Mouse (Mus musculus) lung, adult 10 weeks (tissue): ENCODE measurements around the gene Igfals. TPM values are rescaled to one million over a fixed set of nuclear protein-coding genes. Genes with fewer than 3 reads are reported as not detected.

Experiments used
- polyA plus RNA-seq: library from polyadenylated mRNA; stranded (reverse); fragments of 350-450 nt; fragmentation: Illumina TruSeq; extraction: RNeasy Lipid Tissue Mini Kit (QIAGEN cat#74804); gene quantifications from one replicate; pipeline ENCODE4 v1.2.3, GENCODE M21; 2014; ENCODE audit warnings: low read depth, low replicate concordance; ENCODE audit not compliant: insufficient read depth

The Igfals gene
- polyA plus RNA-seq, result 1.3 TPM

DNA sequence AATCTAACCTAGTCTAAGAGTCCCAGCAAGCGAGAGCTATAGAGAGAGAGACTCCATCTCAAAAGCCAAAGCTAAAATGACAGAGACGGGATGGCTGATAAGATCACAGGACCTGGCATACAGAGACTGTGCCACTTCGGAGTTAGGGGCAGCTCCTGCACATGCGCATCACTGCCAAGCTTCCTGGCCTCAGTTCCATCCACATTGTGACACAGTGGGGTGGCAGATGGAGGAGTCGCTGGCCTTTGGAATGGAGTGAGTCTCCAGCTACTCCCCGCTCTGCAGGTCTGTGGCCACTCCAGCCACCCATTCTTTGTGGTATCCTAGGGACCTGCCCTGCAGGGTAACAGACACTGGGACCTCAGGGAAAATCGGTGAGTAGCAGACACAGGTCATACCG is at the start of gene Igfals:
Gene Igfals (plus strand): TSS at position 222 of the 400 bp plus-strand sequence.

DNA sequence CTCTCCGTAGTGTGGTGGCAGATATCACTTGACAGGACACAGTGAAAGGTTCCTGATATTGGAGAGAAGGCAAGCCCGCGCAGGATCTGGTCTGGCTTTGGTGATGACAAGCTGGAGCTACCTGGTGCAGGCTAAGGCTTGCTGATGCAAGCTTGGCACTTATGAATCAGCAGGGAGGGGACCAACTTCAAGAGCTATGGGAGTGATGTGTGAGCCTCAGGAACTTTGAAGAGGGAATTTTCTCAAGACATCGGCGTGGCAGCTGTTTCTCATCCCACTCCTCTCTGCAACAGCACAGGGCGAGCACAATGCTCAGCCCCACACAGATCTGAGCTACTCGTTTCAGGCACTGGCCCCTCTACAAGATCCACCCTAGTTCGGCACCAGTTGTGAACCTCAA is 26.0 kb upstream of the Igfals start, which contains the start of gene Hagh:
Gene Hagh (plus strand): TSS at position 302 of the 400 bp plus-strand sequence.

DNA sequence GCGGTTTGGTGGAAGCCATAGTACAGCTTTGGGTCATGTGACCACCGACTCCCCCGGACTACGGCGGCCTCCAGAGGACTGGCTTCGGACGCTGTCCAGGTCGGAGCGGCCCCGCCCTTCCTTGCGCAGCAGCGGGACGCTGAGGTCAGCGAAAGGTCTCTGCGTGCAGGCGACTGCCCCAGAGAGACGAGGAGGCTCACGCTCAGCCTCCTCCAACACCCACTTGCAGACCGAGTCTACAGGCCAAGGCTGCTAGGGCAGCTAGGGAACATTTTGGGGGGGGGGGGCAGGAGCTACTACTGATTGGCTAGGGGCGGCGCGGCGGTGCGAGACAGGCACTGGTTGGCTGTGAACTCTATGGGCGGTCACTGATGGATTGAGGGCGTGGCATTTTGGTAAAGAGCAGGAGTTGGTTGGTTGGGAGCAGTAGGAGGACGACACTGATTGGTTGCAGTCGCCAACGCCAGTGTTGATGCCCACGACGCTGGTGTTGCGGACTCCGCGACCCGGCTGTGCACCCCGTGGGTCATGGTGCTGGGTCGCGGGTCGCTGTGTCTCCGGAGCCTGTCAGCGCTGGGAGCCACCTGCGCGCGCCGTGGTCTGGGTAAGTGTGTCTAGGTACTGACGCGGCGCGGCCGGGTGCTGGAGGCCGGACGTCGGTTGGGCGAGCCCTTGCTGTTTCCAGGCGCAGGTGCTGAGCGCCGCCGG is 15.6 kb upstream of the Igfals start, which contains the start of gene Fahd1:
Gene Fahd1 (minus strand): TSS at position 300 of the 708 bp plus-strand sequence.

DNA sequence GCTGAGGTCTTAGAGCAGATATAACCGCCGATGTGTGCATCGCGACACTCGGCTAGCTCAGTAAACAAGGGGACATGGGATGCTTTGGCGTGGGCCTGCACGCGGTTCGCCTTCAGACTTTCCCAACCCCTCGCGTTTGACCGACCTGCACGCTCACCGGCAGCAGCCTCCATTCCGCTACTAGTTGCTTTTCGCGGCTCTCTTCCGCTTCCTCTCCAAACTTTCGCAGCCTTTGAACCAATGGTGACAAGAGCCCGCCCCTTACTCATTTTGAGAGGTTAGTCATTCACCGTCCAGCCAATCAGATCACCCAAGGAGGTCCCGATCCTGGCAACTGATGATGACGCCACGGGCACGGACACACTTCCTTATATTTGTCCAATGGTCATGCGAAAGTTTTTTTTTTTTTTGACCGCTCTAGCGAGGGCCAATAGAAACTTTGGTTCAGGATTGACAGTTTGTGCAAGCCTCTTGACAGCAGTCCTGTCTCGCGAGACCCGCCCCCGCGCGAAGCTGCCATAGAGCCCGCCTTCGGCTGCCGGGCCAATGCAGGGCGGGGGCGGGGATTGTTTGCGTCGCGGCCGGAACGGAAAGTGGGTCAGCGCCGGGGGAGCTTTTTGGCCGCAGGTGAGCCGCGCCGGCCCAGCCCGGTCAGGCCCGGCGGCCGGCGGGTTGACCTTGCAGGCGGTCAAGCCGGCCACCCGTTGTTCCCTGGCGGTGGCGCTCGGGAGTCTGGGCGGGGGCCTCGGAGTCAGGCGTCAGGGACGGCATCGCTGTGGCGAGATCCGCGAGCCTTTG is 20.5 kb downstream of the Igfals start, which contains the start of the genes Nubp2 and Spsb3:
Gene Nubp2 (minus strand): TSS at position 216 of the 798 bp plus-strand sequence.
Gene Spsb3 (plus strand): TSS at position 510 of the 798 bp plus-strand sequence.

DNA sequence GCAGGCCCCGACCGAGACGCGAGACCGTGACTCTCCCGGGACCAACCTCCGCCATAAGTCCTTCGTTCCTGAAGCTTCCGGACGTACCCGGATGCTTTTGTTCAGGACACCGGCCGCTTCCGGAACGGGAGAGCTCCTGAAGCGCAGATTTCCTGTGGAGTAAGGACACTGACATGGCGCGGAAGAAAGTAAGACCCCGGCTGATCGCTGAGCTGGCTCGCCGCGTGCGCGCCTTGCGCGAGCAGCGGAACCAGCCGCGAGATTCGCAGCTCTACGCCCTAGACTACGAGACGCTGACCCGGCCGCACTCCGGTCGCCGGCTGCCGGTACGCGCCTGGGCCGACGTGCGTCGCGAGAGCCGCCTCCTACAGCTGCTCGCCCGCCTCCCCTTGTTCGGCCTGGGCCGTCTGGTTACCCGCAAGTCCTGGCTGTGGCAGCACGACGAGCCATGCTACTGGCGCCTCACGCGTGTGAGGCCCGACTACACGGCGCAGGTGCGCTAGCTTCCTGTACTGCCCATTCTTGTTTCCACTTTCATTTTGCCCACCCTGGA is 29.3 kb downstream of the Igfals start, which contains the start of the genes Eme2 and Mrps34:
Gene Eme2 (minus strand): TSS at position 93 of the 553 bp plus-strand sequence.
Gene Mrps34 (plus strand): TSS at position 122 of the 553 bp plus-strand sequence.

DNA sequence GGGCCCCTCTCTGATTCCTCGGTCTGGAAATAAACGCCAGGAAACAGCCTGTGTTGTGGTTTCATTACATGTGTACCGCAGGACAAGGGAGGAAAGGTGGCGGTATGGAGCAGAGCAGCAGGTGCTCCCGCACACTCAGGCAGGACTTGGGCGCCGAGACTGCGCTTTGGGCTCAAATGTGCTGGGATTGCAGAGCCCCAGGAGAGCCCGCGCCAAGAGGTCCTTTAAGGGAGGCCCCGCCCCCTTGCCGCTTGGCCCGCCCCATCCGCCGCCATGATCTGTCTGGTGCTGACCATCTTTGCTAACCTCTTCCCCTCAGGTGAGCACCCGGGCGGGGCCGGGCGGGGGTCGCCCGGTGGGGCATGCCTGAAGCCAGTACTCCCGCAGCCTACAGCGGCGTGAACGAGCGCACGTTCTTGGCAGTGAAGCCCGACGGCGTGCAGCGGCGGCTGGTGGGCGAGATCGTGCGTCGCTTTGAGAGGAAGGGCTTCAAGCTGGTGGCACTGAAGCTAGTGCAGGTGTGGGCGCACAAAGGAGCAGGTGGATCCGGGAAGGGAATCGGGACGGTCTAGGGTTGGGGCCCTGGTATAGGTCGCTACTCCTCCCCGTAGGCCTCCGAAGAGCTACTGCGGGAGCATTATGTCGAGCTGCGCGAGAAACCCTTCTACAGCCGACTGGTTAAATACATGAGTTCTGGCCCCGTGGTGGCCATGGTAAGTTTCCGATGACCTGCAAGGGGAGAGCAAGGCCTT is 30.6 kb downstream of the Igfals start, which contains the start of gene Nme3:
Gene Nme3 (plus strand): TSS at position 260 of the 752 bp plus-strand sequence.

Other genes with a start within 250 kb of the Igfals start
- gene Tsc2, start 233.4 kb upstream of the Igfals start, polyA plus RNA-seq, result 60.0 TPM
- gene Nthl1, start 233.3 kb upstream of the Igfals start, polyA plus RNA-seq, result 10.0 TPM
- gene Slc9a3r2, start 215.7 kb upstream of the Igfals start, polyA plus RNA-seq, result 287 TPM
- 29.8 TPM for gene Npw, start 207.5 kb upstream of the Igfals start, polyA plus RNA-seq
- 17.1 TPM for gene Zfp598, start 196.3 kb upstream of the Igfals start, polyA plus RNA-seq
- 0.15 TPM for gene Syngr3, start 176.0 kb upstream of the Igfals start, polyA plus RNA-seq
- gene Gfer, start 169.8 kb upstream of the Igfals start, polyA plus RNA-seq, result 16.3 TPM
- 5.1 TPM for gene Noxo1, start 169.8 kb upstream of the Igfals start, polyA plus RNA-seq
- 18.7 TPM for gene Tbl3, start 158.3 kb upstream of the Igfals start, polyA plus RNA-seq
- gene Rnf151, start 147.9 kb upstream of the Igfals start, polyA plus RNA-seq, result not detected
- 1,101 TPM for gene Rps2, start 147.9 kb upstream of the Igfals start, polyA plus RNA-seq
- 263 TPM for gene Ndufb10, start 141.5 kb upstream of the Igfals start, polyA plus RNA-seq
- 1.8 TPM for gene Rpl3l, start 138.2 kb upstream of the Igfals start, polyA plus RNA-seq
- gene Msrb1, start 129.4 kb upstream of the Igfals start, polyA plus RNA-seq, result 138 TPM
- gene Hs3st6, start 113.0 kb upstream of the Igfals start, polyA plus RNA-seq, result 4.0 TPM
- not detected for gene Meiob, start 61.7 kb upstream of the Igfals start, polyA plus RNA-seq
- 45.6 TPM for gene Hagh, start 25.9 kb upstream of the Igfals start, polyA plus RNA-seq
- gene Fahd1, start 15.6 kb upstream of the Igfals start, polyA plus RNA-seq, result 9.0 TPM
- gene Nubp2, start 20.4 kb downstream of the Igfals start, polyA plus RNA-seq, result 28.8 TPM
- gene Spsb3, start 20.6 kb downstream of the Igfals start, polyA plus RNA-seq, result 25.7 TPM
- gene Eme2, start 29.1 kb downstream of the Igfals start, polyA plus RNA-seq, result 8.2 TPM
- gene Mrps34, start 29.1 kb downstream of the Igfals start, polyA plus RNA-seq, result 47.3 TPM
- 65.8 TPM for gene Nme3, start 30.5 kb downstream of the Igfals start, polyA plus RNA-seq
- gene Mapk8ip3, start 71.0 kb downstream of the Igfals start, polyA plus RNA-seq, result 16.0 TPM
- 12.6 TPM for gene Jpt2, start 94.7 kb downstream of the Igfals start, polyA plus RNA-seq
- 3.6 TPM for gene Cramp1l, start 149.8 kb downstream of the Igfals start, polyA plus RNA-seq
- 6.4 TPM for gene Ift140, start 150.1 kb downstream of the Igfals start, polyA plus RNA-seq
- gene Tmem204, start 217.6 kb downstream of the Igfals start, polyA plus RNA-seq, result 141 TPM
- 11.7 TPM for gene Telo2, start 250.0 kb downstream of the Igfals start, polyA plus RNA-seq